Mouse (Mus musculus): ENCODE measurements around the gene Ccdc148. TPM values are rescaled to one million over a fixed set of nuclear protein-coding genes. Genes with fewer than 3 reads are reported as not detected.

Ccdc148 gene
- polyA plus RNA-seq, 1 experiment from 2014 or later = 1.1 TPM

- no peak overlapping the region for H3K9ac ChIP-seq (ENCODE audit: low read depth, low read length)
- H3K4me3 ChIP-seq (ENCODE audit: low read length) = no peak overlapping the region
- no peaks in the 10 kb centered on the region for H3K27me3 ChIP-seq (replicated peaks; ENCODE audit: control insufficient read depth, insufficient read depth, low read length)
- no peak for ATAC-seq
- no peak overlapping the region for H3K4me2 ChIP-seq (ENCODE audit: low read depth, low read length)
- H3K9me3 ChIP-seq (ENCODE audit: control insufficient read depth, low read length) = no peaks in the 10 kb centered on the region
- H3K36me3 ChIP-seq (ENCODE audit: control insufficient read depth, insufficient read depth, low read length) = no peaks in the 10 kb centered on the region
- H3K4me1 ChIP-seq (ENCODE audit: control insufficient read depth, insufficient read depth, low read length) = peaks cover 5% of the 10 kb centered on the region
- H3K27ac ChIP-seq (ENCODE audit: low read length) = no peak overlapping the region
These were observed 5.1 kb downstream of the Ccdc148 start for GRCm38 (mm10) chr2:59155428-59155827.

- no peak overlapping the region for H3K4me3 ChIP-seq (ENCODE audit: low read length)
- no peaks in the 10 kb centered on the region for H3K9me3 ChIP-seq (ENCODE audit: control insufficient read depth, low read length)
- no peaks in the 10 kb centered on the region for H3K4me1 ChIP-seq (ENCODE audit: control insufficient read depth, insufficient read depth, low read length)
- H3K27me3 ChIP-seq (replicated peaks; ENCODE audit: control insufficient read depth, insufficient read depth, low read length) = no peaks in the 10 kb centered on the region
- H3K36me3 ChIP-seq (ENCODE audit: control insufficient read depth, insufficient read depth, low read length) = no peaks in the 10 kb centered on the region
- WGBS = 64% methylated on average over 8 of the region's 8 CpGs
- no peak overlapping the region for H3K9ac ChIP-seq (ENCODE audit: low read depth, low read length)
- peak; percentile 65; the same call in 1 of the 2 replicates for ATAC-seq
- H3K4me2 ChIP-seq (ENCODE audit: low read depth, low read length) = no peak overlapping the region
- no peak overlapping the region for H3K27ac ChIP-seq (ENCODE audit: low read length)
These were observed 29.4 kb downstream of the Ccdc148 start for GRCm38 (mm10) chr2:59131044-59131443.

- Histone ChIP-seq H3K27ac (ENCODE audit: low read length) (no peak overlapping the region), H3K4me1 (ENCODE audit: control insufficient read depth, insufficient read depth, low read length) (no peaks in the 10 kb centered on the region), H3K4me3 (ENCODE audit: low read length) (no peak overlapping the region), H3K27me3 (replicated peaks; ENCODE audit: control insufficient read depth, insufficient read depth, low read length) (no peaks in the 10 kb centered on the region), H3K4me2 (ENCODE audit: low read depth, low read length) (no peak overlapping the region), H3K9me3 (ENCODE audit: control insufficient read depth, low read length) (no peaks in the 10 kb centered on the region), H3K36me3 (ENCODE audit: control insufficient read depth, insufficient read depth, low read length) (no peaks in the 10 kb centered on the region), H3K9ac (ENCODE audit: low read depth, low read length) (no peak overlapping the region)
- no peak for ATAC-seq
- WGBS = 82% methylated on average over 8 of the region's 8 CpGs
These were observed 30.7 kb downstream of the Ccdc148 start for GRCm38 (mm10) chr2:59129821-59130220.

GRCm38 (mm10) chr2:59129023-59129422, 31.5 kb downstream of the Ccdc148 start:
- no peak for ATAC-seq
- Histone ChIP-seq H3K27me3 (replicated peaks; ENCODE audit: control insufficient read depth, insufficient read depth, low read length) (no peaks in the 10 kb centered on the region), H3K27ac (ENCODE audit: low read length) (no peak overlapping the region), H3K4me1 (ENCODE audit: control insufficient read depth, insufficient read depth, low read length) (no peaks in the 10 kb centered on the region), H3K4me2 (ENCODE audit: low read depth, low read length) (no peak overlapping the region), H3K4me3 (ENCODE audit: low read length) (no peak overlapping the region), H3K9me3 (ENCODE audit: control insufficient read depth, low read length) (no peaks in the 10 kb centered on the region), H3K36me3 (ENCODE audit: control insufficient read depth, insufficient read depth, low read length) (no peaks in the 10 kb centered on the region), H3K9ac (ENCODE audit: low read depth, low read length) (no peak overlapping the region)
- 66% methylated on average over 7 of the region's 7 CpGs for WGBS

GRCm38 (mm10) chr2:59055615-59056145, 104.8 kb downstream of the Ccdc148 start:
- H3K27me3 ChIP-seq (replicated peaks; ENCODE audit: control insufficient read depth, insufficient read depth, low read length) = no peaks in the 10 kb centered on the region
- H3K9me3 ChIP-seq (ENCODE audit: control insufficient read depth, low read length) = no peaks in the 10 kb centered on the region
- H3K4me2 ChIP-seq (ENCODE audit: low read depth, low read length) = no peak overlapping the region
- no peaks in the 10 kb centered on the region for H3K36me3 ChIP-seq (ENCODE audit: control insufficient read depth, insufficient read depth, low read length)
- WGBS = 74% methylated on average over 5 of the region's 5 CpGs
- no peak overlapping the region for H3K4me3 ChIP-seq (ENCODE audit: low read length)
- no peaks in the 10 kb centered on the region for H3K4me1 ChIP-seq (ENCODE audit: control insufficient read depth, insufficient read depth, low read length)
- no peak for ATAC-seq
- no peak overlapping the region for H3K27ac ChIP-seq (ENCODE audit: low read length)
- H3K9ac ChIP-seq (ENCODE audit: low read depth, low read length) = no peak overlapping the region

- Histone ChIP-seq H3K36me3 (ENCODE audit: control insufficient read depth, insufficient read depth, low read length) (no peaks in the 10 kb centered on the region), H3K9me3 (ENCODE audit: control insufficient read depth, low read length) (no peaks in the 10 kb centered on the region), H3K4me1 (ENCODE audit: control insufficient read depth, insufficient read depth, low read length) (no peaks in the 10 kb centered on the region), H3K27me3 (replicated peaks; ENCODE audit: control insufficient read depth, insufficient read depth, low read length) (no peaks in the 10 kb centered on the region), H3K9ac (ENCODE audit: low read depth, low read length) (no peak overlapping the region), H3K27ac (ENCODE audit: low read length) (no peak overlapping the region), H3K4me2 (ENCODE audit: low read depth, low read length) (no peak overlapping the region), H3K4me3 (ENCODE audit: low read length) (no peak overlapping the region)
- ATAC-seq = no peak
- 75% methylated on average over 5 of the region's 5 CpGs for WGBS
These were observed 106.1 kb downstream of the Ccdc148 start for GRCm38 (mm10) chr2:59054339-59054738.

- Histone ChIP-seq H3K9ac (ENCODE audit: low read depth, low read length) (no peak overlapping the region), H3K4me3 (ENCODE audit: low read length) (no peak overlapping the region), H3K9me3 (ENCODE audit: control insufficient read depth, low read length) (no peaks in the 10 kb centered on the region), H3K27ac (ENCODE audit: low read length) (no peak overlapping the region), H3K4me1 (ENCODE audit: control insufficient read depth, insufficient read depth, low read length) (no peaks in the 10 kb centered on the region), H3K27me3 (replicated peaks; ENCODE audit: control insufficient read depth, insufficient read depth, low read length) (no peaks in the 10 kb centered on the region), H3K4me2 (ENCODE audit: low read depth, low read length) (no peak overlapping the region), H3K36me3 (ENCODE audit: control insufficient read depth, insufficient read depth, low read length) (no peaks in the 10 kb centered on the region)
- no peak for ATAC-seq
- 64% methylated on average over 7 of the region's 7 CpGs for WGBS
These were observed 106.9 kb downstream of the Ccdc148 start for GRCm38 (mm10) chr2:59053461-59054039.

- Histone ChIP-seq H3K4me3 (ENCODE audit: low read length) (no peak overlapping the region), H3K36me3 (ENCODE audit: control insufficient read depth, insufficient read depth, low read length) (no peaks in the 10 kb centered on the region), H3K9me3 (ENCODE audit: control insufficient read depth, low read length) (no peaks in the 10 kb centered on the region), H3K27me3 (replicated peaks; ENCODE audit: control insufficient read depth, insufficient read depth, low read length) (no peaks in the 10 kb centered on the region), H3K4me2 (ENCODE audit: low read depth, low read length) (no peak overlapping the region), H3K9ac (ENCODE audit: low read depth, low read length) (no peak overlapping the region), H3K27ac (ENCODE audit: low read length) (no peak overlapping the region), H3K4me1 (ENCODE audit: control insufficient read depth, insufficient read depth, low read length) (no peaks in the 10 kb centered on the region)
- ATAC-seq = no peak
- WGBS = 65% methylated on average over 8 of the region's 8 CpGs
These were observed 110.1 kb downstream of the Ccdc148 start for GRCm38 (mm10) chr2:59050245-59050824.

- WGBS = 28% methylated on average over 4 of the region's 4 CpGs
- Histone ChIP-seq H3K4me1 (ENCODE audit: control insufficient read depth, insufficient read depth, low read length) (no peaks in the 10 kb centered on the region), H3K36me3 (ENCODE audit: control insufficient read depth, insufficient read depth, low read length) (no peaks in the 10 kb centered on the region), H3K4me3 (ENCODE audit: low read length) (no peak overlapping the region), H3K27me3 (replicated peaks; ENCODE audit: control insufficient read depth, insufficient read depth, low read length) (no peaks in the 10 kb centered on the region), H3K9me3 (ENCODE audit: control insufficient read depth, low read length) (no peaks in the 10 kb centered on the region), H3K9ac (ENCODE audit: low read depth, low read length) (no peak overlapping the region), H3K4me2 (ENCODE audit: low read depth, low read length) (no peak overlapping the region), H3K27ac (ENCODE audit: low read length) (no peak overlapping the region)
- ATAC-seq = no peak
These were observed 110.8 kb downstream of the Ccdc148 start for GRCm38 (mm10) chr2:59049686-59050085.
